Mouse (Mus musculus) spleen, adult 2 months (tissue): Measurements from ENCODE around the gene Acad10.

Experiments used
- CTCF ChIP-seq: fragments of 200-500 bp; IDR thresholded peaks from 2 replicates; pipeline ENCODE4 v1.5.1; 2011; ENCODE audit warnings: mild to moderate bottlenecking, inconsistent platforms; ENCODE audit not compliant: insufficient read depth, insufficient read length, insufficient replicate concordance; ENCODE audit errors: extremely low read depth
- POLR2A ChIP-seq: fragments of 200-500 bp; IDR thresholded peaks from 2 replicates; pipeline ENCODE4 v1.6.1; 2011; ENCODE audit warnings: low read depth, low read length, inconsistent platforms

DNA sequence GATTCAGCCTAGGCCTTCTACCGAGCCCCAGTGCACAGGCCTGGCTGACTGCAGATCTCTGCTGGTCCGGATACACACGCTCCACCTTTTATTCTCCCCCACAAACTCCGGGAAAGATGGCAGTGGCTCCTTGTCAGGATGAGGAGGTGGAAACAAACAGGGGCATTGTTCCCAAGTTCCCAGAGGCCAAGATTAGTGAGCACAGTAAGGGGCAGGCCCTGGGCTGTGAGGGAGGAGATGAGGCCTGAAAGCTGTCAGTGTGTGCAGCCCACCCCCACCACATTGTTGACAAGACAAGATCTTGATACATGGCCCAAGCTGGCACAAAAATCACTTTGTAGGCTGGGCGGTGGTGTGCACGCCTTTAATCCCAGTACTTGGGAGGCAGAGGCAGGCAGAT lies 36.4 kb upstream of the Acad10 start:
- TF ChIP-seq CTCF (no peak), POLR2A (no peak)
